Mouse (Mus musculus): Measurements from ENCODE around the gene Neurod4.

- TF ChIP-seq CTCF (IDR thresholded peaks at IDR 0.05; ENCODE audit: control insufficient read depth, insufficient read depth, low read length) = no peak
- no peak for TF ChIP-seq POLR2A (IDR thresholded peaks at IDR 0.05; ENCODE audit: borderline replicate concordance, control insufficient read depth, low read depth, low read length)
Observed at GRCm38 (mm10) chr10:130322637-130323036, 42.6 kb upstream of the Neurod4 start, which contains the start of gene Tespa1.
